Mouse (Mus musculus) c-Kit-positive CD71-negative TER-119-negative erythroid progenitor cells, embryonic 14.5 days (primary cell): ENCODE measurements around the gene Mvb12a.

Experiments used
- DNase-seq: peaks from one replicate; pipeline ENCODE4 v3.0.0-alpha.2; 2013; ENCODE audit warnings: low read depth

Gene Mvb12a

DNA sequence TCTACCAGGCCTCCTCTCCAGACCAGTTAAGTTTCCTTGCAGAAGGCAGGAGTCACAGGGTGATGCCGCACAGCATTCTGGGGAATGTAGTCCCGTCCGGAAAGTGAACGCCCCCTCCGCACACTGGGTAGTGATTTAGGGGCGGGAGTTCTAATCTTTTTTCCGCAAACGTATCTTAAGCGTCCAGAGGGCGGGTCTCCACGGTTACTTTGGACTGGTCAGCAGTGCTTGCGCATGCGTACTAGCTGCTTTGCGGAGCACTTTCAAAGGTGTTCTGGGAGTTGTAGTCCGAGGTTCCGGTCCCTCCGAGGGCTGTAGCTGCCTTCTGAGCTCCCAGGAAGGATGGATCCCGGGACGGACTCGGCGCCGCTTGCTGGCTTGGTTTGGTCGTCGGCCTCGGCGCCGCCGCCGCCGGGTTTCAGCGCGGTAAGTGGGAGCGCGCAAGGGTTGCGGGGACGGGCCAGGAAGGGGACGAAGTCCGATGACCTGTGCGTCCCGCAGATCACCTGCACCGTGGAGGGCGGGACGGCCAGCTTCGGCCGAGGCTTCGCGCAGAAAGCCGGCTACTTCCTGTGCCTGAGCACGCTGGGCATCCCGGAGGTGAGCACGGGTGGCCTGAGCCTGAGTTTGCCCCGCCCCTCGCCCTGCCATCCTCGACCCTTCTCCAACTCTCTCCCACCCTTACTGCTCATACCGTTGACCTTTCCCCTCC is at the start of gene Mvb12a:
TSS of gene Mvb12a (plus strand) at position 291 of the 712 bp plus-strand sequence.
- peak; percentile 97 for DNase-seq

DNA sequence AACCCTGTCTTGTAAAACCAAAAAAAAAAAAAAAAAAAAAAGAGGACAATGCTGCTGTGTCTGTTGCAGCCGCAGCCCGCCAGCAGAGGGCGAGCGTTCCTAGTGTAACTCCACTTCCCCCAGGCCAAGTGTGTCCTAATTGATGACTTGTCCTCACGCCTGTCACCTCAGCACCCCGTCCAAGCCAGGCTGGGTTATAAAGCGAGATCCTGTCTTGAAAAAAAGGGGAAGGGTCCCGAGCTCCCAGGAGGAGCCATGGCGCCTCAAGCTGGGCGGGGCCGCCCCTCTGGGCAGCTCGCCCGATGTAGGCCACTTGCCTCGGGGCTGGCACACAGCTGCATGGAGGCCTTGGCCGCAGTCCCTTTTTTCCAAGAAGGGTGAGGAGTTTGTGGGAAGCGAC is 47.7 kb upstream of the Mvb12a start:
- DNase-seq = peak; percentile 69

DNA sequence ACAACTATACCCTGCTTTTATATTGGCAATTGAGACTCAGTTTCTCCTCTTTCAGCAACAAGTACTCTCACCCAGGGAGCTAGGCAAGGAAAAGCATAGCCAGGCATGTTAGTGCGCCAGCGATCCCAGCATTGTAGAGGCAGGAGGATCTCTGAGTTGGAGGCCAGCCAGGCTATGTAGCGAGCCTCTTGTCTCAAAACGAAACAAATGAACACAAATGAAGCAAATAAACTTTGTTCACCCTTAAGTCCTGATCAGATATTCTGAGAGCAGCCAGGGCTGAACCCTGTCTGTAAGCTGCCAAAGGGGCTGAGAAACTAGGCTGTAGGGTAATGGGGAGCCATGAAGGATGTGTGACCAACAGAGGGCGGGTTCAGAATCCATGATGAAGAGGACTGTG is 46.9 kb upstream of the Mvb12a start:
- no peak for DNase-seq

DNA sequence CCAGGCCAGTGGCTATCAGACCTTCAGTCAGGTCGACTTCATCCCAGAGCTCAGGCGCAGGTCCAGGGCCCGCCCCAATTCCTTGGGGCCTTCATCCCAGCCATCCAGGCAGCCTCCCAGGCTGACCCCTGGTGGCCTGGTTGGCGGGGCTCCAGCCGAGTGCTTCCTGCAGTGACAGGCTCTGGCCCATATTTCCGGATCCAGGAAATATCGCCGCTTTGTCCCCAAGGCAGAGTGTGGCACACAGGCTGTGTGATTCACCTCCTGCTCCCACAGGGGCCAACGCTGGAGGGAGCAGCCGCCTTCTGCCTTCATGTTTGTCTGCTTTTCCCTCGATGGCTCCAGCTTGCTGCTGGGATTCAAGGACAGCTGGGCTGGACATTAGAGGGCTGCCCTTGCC is 46.2 kb upstream of the Mvb12a start:
- no peak for DNase-seq

DNA sequence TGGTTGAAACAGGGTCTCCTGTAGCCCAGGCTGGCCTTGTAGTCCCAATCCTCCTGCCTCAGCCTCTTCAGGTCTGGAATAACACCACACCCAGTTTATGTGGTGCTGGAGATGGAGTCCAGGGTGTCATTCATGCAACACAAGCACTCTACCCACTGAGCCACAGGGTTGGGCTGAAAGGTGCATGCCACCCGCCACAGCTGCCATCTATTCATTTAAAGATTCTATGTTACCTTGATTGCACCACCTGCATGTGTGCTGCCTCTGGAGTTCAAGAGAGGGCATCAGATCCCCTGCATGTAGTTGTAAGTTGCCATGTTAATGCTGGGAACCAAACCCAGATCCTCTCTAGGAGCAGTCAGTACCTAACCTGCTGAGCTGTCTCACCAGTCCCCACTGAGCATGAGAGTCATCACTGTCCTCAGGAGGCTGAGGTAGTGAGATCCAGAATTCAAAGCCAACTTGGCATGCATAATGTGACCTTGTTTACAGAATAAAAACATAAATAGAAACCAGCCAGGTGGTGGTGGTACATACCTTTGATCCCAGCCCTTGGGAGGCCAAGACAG is 45.6 kb upstream of the Mvb12a start:
- no peak for DNase-seq

DNA sequence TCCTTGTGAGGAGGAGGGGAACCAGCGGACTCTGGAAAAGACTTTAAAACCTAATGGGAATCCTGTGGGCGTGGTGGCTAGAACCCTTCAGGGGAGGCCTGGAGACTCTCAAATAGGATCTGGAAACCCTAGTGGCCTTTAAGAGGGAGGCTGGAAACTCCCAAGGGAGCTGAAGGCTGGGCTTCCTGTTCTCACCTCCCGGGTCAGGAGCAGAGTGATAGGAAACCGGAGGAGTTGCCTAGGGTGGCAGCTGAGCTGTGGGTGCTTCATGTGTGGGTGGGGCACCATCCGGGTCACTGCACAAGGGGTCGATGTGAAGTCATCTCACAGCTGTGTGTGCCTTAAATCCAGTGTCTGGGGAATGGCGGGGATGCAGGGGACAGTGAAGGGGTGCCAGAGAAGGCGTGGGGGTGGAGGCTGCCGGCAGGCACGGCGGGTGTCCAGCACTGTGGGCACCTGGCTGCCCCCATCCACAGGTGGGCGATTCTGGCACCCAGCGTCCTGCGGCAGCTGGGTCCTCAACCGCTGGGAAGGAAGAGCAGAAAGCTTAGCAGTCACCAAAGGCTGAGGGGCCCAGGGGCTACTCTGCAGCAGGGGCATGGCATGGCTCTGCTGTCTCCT is 44.7 kb upstream of the Mvb12a start:
- DNase-seq = no peak

DNA sequence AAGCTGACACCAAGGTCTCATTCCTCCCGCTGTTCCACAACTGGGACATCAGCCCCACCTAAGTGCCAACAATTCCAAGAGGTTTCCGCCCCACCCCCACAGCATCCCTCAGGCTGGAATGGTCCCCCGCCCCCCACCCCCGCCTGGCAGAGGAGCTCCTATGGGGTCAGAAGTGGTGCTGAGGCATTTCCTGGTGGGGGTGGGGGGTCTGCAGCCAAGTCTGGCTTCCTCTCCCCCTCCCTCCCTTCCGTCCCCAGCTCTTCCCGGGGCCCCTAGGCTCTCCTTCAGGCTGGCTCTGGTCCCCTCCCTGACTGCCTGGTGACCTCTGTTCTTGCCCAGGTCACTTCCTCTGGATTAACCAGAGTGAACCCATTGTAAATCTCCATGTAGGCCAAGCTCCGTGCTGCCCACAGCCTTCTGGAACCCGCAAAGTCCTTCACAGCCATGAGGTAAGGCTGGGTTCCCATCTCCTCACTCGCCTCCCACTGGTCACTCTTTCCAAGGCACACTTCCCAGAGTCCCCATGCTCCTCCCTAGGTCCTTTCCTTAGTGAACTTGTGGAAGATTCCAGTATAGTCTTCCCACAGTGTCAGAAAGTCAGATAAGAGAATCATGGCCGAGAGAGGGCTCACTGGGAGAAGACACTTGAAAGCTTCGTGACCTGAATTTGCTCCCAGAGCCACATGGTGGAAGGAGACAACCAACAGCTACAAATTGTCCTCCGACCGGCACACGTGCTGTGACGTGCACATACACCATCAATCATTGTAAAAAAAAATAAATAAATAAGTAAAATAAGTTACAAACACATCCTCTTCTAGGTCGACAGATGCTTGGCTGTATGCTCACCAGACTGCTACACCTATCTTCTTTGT is 43.7 kb upstream of the Mvb12a start:
- DNase-seq = no peak

DNA sequence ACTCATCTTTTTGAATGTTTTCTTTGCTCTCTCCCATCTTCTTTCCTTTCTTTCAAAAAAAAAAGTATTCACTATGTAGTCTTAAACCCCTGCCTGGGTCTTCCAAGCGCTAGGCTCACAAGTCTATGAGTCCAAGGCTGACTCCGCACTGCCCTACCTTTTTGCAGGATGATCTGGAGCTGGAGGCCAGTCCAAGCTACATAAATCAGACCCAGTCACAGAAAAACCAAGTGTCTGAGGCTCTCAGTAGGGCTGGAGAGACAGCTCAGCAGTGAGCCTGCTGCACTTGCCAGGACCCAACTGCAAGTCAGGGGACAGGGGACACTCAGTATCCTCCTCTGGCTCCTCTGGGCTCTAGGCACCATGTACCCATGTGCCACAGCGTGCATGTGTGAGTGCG is 38.4 kb upstream of the Mvb12a start:
- DNase-seq = no peak

DNA sequence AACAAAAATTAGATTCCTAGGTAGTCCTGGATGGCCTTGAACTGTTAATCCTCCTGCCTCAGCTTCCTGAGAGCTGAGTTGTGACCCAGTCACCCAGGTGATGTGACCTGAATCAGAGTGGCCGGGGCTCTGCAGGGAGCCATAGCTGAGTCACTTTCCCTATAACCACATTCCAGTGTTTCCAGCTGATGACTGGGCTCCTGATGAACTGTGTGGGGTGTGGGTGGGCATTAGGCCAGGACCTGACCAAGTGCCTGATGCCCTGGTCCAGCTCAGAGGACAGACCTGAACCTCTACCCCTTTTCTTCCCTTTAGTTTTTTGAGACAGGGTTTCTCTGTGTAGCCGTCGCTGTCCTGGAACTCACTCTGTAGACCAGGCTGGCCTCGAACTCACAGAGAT is 37.4 kb upstream of the Mvb12a start:
- no peak for DNase-seq

DNA sequence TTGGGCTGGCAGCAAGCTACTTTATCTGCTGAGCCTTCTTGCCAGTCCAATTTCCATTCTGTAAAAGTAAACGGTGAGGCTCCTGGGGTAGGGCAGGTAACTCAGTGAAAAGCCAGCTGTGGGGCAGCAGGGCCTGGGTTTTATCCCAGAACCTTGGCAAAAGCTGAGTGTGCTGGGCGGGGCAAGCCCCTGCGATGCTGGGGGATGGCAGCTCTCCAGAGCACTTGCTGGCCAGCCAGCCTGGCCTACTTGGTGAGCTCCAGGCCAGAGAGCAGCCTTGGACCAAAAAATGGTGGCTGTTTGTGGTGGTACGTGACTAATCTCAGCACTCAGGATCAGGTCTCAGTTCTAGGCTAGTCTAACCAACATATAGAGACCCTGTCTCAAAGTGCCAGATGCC is 36.7 kb upstream of the Mvb12a start:
- no peak for DNase-seq

DNA sequence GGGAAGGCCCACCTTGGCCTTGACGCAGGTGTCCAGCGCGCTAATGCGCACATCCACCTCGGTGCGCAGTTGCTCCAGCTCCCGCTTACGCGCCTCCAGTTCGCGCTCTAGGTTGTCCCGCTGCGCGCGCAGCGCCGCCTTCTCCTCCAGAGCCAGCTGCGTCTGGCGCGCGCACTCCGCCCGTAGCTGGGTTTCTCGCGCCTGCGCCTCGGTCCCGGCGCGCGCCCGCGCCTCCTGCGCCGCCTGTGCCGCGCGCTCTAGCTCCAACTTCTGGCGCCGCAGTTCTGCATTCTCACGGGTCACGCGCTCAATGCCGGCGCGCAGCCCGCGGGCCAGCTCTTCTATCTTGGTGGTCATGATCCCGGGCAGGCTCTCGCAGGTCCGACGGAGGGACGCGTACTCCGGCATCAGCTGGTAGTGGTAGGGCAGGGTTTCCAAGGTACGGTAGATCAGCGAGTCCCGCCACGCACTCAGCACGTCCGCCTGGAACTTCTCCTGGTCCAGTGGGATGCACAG is 35.1 kb upstream of the Mvb12a start:
- DNase-seq = peak; percentile 65

DNA sequence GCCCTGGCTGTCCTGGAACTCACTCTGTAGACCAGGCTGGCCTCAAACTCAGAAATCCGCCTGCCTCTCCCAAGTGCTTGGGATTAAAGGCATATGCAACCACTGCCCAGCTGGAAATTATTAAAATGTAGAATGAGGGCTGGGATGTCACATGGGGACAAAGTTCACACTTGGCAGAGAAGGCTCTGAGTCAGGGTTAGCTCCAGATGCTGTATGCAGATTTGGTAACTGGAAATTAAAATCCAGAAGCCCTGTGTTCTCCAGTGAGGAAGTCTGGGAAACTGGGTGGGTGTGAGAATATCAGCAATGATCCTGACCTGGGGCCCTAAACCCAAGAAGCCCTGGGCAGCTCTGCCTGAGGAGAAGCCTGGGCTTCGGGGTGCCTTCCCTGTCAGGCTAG is 33.4 kb upstream of the Mvb12a start:
- DNase-seq = no peak

DNA sequence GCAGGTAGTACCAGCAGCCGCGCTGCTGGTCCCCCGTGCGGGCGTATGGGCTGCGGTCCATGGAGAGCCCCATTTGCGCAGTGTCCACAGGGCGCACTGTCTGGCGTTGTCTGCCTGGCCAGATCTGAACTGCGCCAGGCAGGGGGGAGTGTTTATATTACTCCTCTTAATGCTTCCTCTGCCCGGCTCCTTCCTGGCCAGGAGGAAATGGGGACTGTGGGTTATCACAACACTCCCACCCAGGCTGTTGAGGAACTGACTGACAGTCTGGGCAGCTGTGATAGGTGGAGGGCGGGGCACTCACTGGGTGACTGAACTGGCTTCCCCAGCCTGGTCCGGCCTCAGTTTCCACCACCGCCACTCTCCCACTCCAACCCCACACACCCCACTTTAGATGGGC is 31.1 kb upstream of the Mvb12a start, which contains the start of gene Plvap:
TSS of gene Plvap (minus strand) at position 109 of the 400 bp plus-strand sequence.
- peak; percentile 52 for DNase-seq

DNA sequence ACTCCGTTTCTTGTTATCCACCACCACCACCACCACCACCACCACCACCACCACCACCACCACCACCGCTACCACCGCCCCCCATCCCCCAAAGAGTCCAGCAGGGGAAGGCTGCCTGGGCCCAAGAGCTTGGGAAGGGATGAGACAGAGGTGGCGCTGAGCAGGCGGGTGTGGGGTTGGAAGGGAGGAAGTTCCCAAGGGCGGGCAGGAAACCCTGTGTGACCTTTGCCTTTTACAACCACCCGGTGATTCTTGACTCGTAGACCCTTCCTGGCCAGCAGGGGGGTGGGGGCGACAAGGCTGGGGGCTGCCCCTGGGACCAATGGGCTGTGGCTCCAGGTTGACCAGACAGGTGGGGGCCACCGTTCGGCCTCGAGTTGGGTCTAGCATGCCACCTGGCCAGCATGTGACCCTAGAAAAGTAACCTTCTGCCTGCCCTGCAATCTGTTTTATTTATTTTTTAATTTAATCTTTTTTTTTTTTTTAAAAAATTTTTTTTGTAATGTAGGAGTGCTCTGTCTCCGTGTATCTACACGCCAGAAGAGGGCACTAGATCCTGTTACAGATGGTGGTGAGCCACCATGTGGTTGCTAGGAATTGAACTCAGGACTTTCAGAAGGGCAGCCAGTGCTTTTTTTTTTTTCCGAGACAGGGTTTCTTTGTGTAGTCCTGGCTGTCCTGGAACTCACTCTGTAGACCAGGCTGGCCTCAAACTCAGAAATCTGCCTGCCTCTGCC is 29.5 kb upstream of the Mvb12a start:
- no peak for DNase-seq

DNA sequence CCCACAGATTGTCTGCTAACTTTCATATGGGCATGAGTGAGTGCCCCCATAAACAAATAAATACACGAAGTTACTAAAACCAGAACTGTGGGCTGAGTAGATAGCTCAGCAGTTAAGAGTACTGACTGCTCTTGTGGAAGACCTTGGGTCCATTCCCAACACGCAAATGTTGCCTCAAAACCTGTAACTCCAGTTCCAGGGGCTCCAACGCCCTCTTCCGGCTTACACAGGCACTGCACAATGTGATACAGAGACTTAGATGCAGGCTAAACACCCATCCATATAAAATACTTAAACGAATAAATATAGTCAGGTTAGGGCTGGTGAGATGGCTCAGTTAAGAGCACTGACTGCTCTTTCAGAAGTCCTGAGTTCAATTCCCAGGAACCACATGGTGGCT is 27.7 kb upstream of the Mvb12a start:
- no peak for DNase-seq

DNA sequence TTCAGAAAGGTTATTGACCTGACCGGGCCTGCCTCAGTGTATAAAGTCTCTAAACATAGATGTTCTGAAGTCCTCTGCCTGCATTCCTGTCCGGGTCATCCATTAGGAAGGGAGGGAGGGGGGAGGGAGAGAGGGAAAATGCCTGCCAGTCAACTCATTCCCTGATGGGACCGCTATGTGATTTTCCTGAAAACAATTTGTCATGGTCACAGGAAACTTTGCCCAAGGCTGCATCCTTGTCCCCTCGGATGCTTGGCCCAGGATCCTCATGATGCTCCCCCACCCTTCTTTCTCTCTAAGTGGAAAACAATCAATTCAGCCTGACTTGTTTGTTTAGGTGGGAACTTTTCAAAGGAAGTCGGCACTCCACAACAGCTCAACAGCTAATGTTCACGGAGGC is 25.9 kb upstream of the Mvb12a start:
- DNase-seq = no peak

DNA sequence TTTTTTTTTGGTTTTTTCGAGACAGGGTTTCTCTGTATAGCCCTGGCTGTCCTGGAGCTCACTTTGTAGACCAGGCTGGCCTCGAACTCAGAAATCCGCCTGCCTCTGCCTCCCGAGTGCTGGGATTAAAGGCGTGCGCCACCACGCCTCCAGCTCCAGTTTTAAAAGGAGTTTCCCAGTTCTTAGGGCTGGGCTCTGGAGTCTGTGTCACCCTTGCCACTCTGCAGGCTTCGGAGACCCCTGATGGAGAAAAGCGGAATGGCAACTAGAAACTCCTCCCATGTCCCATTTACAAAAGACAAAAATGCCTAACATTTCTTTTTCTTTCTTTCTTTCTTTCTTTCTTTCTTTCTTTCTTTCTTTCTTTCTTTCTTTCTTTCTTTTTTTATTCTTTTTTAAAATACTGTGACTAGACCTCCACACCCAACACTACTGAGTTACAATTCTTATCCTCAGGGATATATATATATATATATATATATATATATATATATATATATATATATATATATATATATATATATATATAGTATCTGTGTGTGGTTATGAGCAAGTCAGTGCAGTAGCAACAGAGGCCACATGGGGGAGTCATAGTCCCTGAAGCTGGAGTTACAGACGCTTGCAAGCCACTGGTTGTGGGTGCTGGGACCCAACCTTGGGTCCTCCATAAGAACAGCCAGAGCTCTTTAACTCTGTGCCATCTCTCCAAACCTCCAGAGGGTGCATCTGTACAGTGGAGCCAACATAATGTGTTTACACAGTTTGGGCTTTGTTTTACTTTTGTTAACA is 23.5 kb upstream of the Mvb12a start:
- peak; percentile 65 for DNase-seq

DNA sequence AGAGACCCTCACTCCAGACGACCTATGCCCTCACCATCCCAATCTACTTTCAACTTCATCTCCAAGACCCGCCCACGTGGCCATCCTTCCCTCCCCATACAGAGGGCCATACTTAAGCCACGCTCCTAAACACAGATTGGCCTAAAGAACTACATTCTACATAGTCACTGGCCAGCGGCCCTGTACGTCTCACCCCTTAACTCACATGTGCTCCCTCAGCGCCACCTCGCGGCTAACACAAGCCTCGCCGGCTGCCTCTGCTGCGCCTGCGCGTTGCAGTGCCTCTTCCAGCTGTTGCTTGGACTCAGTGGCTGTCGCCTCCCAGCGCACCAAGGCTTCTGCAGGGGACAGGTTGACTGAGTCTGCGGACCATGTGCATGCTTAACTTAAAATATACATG is 21.1 kb upstream of the Mvb12a start:
- peak; percentile 93 for DNase-seq

DNA sequence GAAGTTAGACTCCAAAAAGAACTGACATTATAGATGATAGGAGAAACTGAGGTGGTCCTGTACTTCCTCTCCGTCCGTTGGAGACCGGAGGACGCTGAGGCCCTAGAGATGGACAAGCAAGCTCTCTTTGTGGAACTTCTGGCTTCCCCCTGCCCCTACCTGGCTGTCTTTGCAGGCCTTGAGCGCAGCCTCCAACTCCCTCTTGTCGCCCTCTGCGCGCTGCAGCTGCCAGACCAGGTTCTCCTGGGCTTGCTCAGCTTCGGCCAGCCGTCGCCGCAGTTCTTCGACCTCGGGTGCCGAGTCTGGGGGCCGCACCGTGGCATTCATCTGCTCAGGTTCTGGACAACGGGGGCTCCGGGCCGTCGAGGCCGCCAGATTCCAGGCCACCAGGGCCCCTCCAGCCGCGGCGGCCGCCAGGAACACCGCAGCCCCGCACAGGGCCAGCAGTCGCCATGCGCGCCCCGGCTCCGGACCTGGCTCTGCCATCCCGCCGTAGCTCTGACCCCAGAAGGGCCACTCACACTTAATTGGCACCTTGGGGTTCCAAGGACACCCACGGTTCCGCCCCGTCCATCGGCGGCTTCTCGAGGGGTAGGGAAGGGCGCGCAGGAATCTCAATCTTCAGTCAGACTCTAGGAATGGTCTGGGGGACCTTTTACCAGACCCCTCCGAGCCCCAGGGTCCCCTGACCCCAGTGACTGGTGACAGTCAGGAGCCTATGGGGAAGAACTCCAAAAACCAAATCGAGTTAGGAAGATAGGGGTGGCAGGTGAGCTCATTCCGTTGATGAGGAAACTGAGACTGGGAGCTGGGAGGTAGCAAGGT is 17.3 kb upstream of the Mvb12a start, which contains the start of gene Ccdc194:
TSS of gene Ccdc194 (minus strand) at position 486 of the 825 bp plus-strand sequence.
- no peak for DNase-seq

DNA sequence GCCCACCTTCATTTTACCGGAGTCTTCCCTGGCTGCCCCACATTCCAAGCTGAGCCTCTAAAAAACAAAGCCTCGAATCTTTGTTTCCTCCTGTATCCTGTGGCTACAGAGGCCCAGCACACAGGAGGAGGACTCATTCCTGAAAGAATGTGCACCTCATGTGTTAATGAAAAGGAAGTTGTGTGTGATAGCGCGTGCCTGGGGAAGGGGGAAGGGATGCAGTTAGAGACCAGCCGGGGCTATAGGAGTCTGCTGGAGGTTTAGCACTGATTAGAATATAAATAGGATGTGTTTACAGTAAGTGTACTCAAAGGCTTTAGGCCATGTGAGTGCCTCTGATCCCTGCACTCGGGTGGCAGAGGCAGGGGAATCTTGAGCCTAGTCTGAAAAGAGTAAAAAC is 16.4 kb upstream of the Mvb12a start:
- DNase-seq = no peak
